Mouse (Mus musculus) c-Kit-positive CD71-negative TER-119-negative erythroid progenitor cells, embryonic 14.5 days (primary cell): Measurements from ENCODE around the gene Nfx1.

Source experiments
- DNase-seq: peaks from one replicate; pipeline ENCODE4 v3.0.0-alpha.2; 2013; ENCODE audit warnings: low read depth

The Nfx1 gene

GRCm38 (mm10) chr4:41047524-41048271, 77.0 kb downstream of the Nfx1 start, which contains the start of gene Aqp7:
Gene Aqp7, minus strand, starts transcription at chr4:41048139.
- no peak for DNase-seq

GRCm38 (mm10) chr4:41048926-41049325, 78.2 kb downstream of the Nfx1 start:
- no peak for DNase-seq

- DNase-seq: peak; percentile 81
These were observed 80.3 kb downstream of the Nfx1 start for GRCm38 (mm10) chr4:41050726-41051675.

- no peak for DNase-seq
These were observed 81.1 kb downstream of the Nfx1 start for GRCm38 (mm10) chr4:41051781-41052180.

GRCm38 (mm10) chr4:41055111-41055510, 84.4 kb downstream of the Nfx1 start:
- no peak for DNase-seq

- no peak for DNase-seq
These were observed 85.5 kb downstream of the Nfx1 start for GRCm38 (mm10) chr4:41056253-41056652.

GRCm38 (mm10) chr4:41056742-41057332, 86.1 kb downstream of the Nfx1 start:
- DNase-seq: no peak

GRCm38 (mm10) chr4:41057361-41057760, 86.7 kb downstream of the Nfx1 start:
- no peak for DNase-seq

- DNase-seq: no peak
These were observed 92.6 kb downstream of the Nfx1 start for GRCm38 (mm10) chr4:41063351-41063750.

GRCm38 (mm10) chr4:41063894-41064673, 93.4 kb downstream of the Nfx1 start:
- peak; percentile 44 for DNase-seq

GRCm38 (mm10) chr4:41065196-41065595, 94.5 kb downstream of the Nfx1 start:
- DNase-seq: no peak

- no peak for DNase-seq
These were observed 101.1 kb downstream of the Nfx1 start for GRCm38 (mm10) chr4:41071500-41072429.

- no peak for DNase-seq
These were observed 102.5 kb downstream of the Nfx1 start for GRCm38 (mm10) chr4:41073008-41073817.

- DNase-seq: no peak
These were observed 103.8 kb downstream of the Nfx1 start for GRCm38 (mm10) chr4:41074461-41074860.
